ENCODE assay signal across 11 mouse cellular contexts in genomic region chr16:58453138-58453537, GRCm38 (mm10). TPM values are rescaled to one million over a fixed set of nuclear protein-coding genes. Genes with fewer than 3 reads are reported as not detected.
DNase-seq lines count a peak whose midpoint lies in the region; ATAC-seq and TF ChIP-seq lines count a peak whose summit lies in the region.
"Had no signal": no experiment of that assay in that cellular context is flagged by ENCODE, and none has a peak within 500 bp of the region (broad histone marks: within the 10 kb centered on the region; RNA-seq: fewer than 3 reads in every experiment).

No protein-coding gene starts in this region.

- no peak for TF ChIP-seq POLR2A in MEL (IDR thresholded peaks at IDR 0.05; ENCODE audit: control insufficient read depth in 1 of 2, insufficient read depth in 1 of 2, low read depth in 1 of 2, low read length in 2 of 2, poor library complexity in 1 of 2)

- no peak for TF ChIP-seq EP300 in MEL (IDR thresholded peaks at IDR 0.05; ENCODE audit: low read depth in 1 of 2, low read length in 2 of 2)

- H3K9me3 ChIP-seq in MEL (replicated peaks; ENCODE audit: insufficient read depth, low read length), result no peaks in the 10 kb centered on the region
- H3K9me3 ChIP-seq in heart, embryonic 13.5 days, result no peaks in the 10 kb centered on the region

- no peaks in the 10 kb centered on the region for H3K27me3 ChIP-seq in MEL (ENCODE audit: control insufficient read depth in 1 of 2, insufficient read depth in 2 of 2, low read length in 2 of 2)
- no peaks in the 10 kb centered on the region for H3K27me3 ChIP-seq in heart, embryonic 13.5 days (replicated peaks)

- H3K4me2 ChIP-seq in heart, embryonic 13.5 days, result no peak overlapping the region

- DNase-seq in adrenal gland, postnatal 10 days, result peak; percentile 22
- DNase-seq in adrenal gland, adult 18-20 months (ENCODE audit: low spot score in 2 of 2), result no peak
- peak; percentile 32 for DNase-seq in MEL (ENCODE audit: low read depth, low spot score)
- DNase-seq in kidney, postnatal 36 days, result peak; percentile 56 to 63
- DNase-seq in cerebellum, adult 9-10 months, result no peak
- no peak for DNase-seq in thymus, postnatal 0 days (ENCODE audit: low spot score)
- DNase-seq in right cerebral cortex, postnatal 14 days, result no peak
- DNase-seq: cerebellum, postnatal 36 days; lung, adult 18-20 months; thymus, postnatal 36 days had no signal

- peaks cover 15 to 23% of the 10 kb centered on the region in 2 experiments for H3K4me1 ChIP-seq in MEL (ENCODE audit: control insufficient read depth in 1 of 2, insufficient read depth in 2 of 2, low read length in 2 of 2)
- peaks cover 36% of the 10 kb centered on the region for H3K4me1 ChIP-seq in heart, embryonic 13.5 days

- TF ChIP-seq CTCF in MEL (IDR thresholded peaks at IDR 0.05 in 2 of 3, conservative IDR thresholded peaks at IDR 0.05 in 1 of 3; ENCODE audit: control insufficient read depth in 1 of 3, insufficient read depth in 1 of 3, low read depth in 2 of 3, low read length in 3 of 3, poor library complexity in 1 of 3, severe bottlenecking in 1 of 3), result no peak

- ATAC-seq in heart, embryonic 13.5 days (ENCODE audit: extremely low read depth, insufficient number of reproducible peaks, low FRiP score, low TSS enrichment), result peak; percentile 68

- 27% methylated on average over 3 of the region's 3 CpGs for WGBS in heart, embryonic 13.5 days

- no peak for TF ChIP-seq RAD21 in MEL (IDR thresholded peaks at IDR 0.05; ENCODE audit: low read depth, low read length)

- no peaks in the 10 kb centered on the region for H3K79me2 ChIP-seq in MEL (ENCODE audit: control insufficient read depth, insufficient read depth, low read length, poor library complexity)

- peak overlapping the region; percentile 27; the same call in 1 of the 2 replicates for H3K27ac ChIP-seq in MEL (ENCODE audit: control insufficient read depth, low read depth, low read length)
- peak overlapping the region; percentile 85 for H3K27ac ChIP-seq in heart, embryonic 13.5 days (replicated peaks)

- H3K36me3 ChIP-seq in MEL (ENCODE audit: control insufficient read depth in 1 of 2, insufficient read depth in 2 of 2, low read length in 2 of 2), result peaks cover 0 to 28% of the 10 kb centered on the region in 2 experiments; a peak in 2 of 4 replicates
- H3K36me3 ChIP-seq in heart, embryonic 13.5 days, result peaks cover 57% of the 10 kb centered on the region

- no peak overlapping the region for H3K4me3 ChIP-seq in MEL (ENCODE audit: control insufficient read depth in 1 of 2, insufficient read depth in 1 of 2, low read depth in 2 of 2, low read length in 2 of 2)
- no peak overlapping the region for H3K4me3 ChIP-seq in heart, embryonic 13.5 days

- no peak overlapping the region for H3K9ac ChIP-seq in MEL (ENCODE audit: control insufficient read depth, low read depth, low read length, poor library complexity, severe bottlenecking)
- no peak overlapping the region for H3K9ac ChIP-seq in heart, embryonic 13.5 days

TF ChIP-seq in MEL, 35 proteins besides CTCF, POLR2A, EP300 and RAD21:
- TF ChIP-seq RCOR1 (IDR thresholded peaks at IDR 0.05; ENCODE audit: low read depth, low read length), result no peak
- no peak for TF ChIP-seq MEF2A (IDR thresholded peaks at IDR 0.05; ENCODE audit: extremely low read depth, insufficient replicate concordance, low read depth, low read length, poor library complexity, severe bottlenecking)
- no peak for TF ChIP-seq JUND (IDR thresholded peaks at IDR 0.05; ENCODE audit: low read depth, low read length)
- TF ChIP-seq ZMIZ1 (IDR thresholded peaks at IDR 0.05; ENCODE audit: low read depth, low read length), result no peak
- no peak for TF ChIP-seq ZKSCAN1 (IDR thresholded peaks at IDR 0.05; ENCODE audit: low read depth, low read length)
- no peak for TF ChIP-seq GATA1 (IDR thresholded peaks at IDR 0.05; ENCODE audit: low read depth, low read length)
- TF ChIP-seq ETS1 (IDR thresholded peaks at IDR 0.05; ENCODE audit: low read depth, low read length), result no peak
- no peak for TF ChIP-seq USF1 (IDR thresholded peaks at IDR 0.05; ENCODE audit: low read depth, low read length)
- no peak for TF ChIP-seq BHLHE40 (IDR thresholded peaks at IDR 0.05; ENCODE audit: borderline replicate concordance, low read depth, low read length)
- TF ChIP-seq E2F4 (IDR thresholded peaks at IDR 0.05; ENCODE audit: borderline replicate concordance, low read depth, low read length), result no peak
- TF ChIP-seq ELF1 (IDR thresholded peaks at IDR 0.05; ENCODE audit: low read depth, low read length), result no peak
- no peak for TF ChIP-seq TBP (IDR thresholded peaks at IDR 0.05; ENCODE audit: low read depth, low read length)
- no peak for TF ChIP-seq MAZ (IDR thresholded peaks at IDR 0.05; ENCODE audit: low read depth, low read length)
- TF ChIP-seq MAX (IDR thresholded peaks at IDR 0.05; ENCODE audit: low read length), result no peak
- TF ChIP-seq POLR2AphosphoS5 (IDR thresholded peaks at IDR 0.05; ENCODE audit: borderline replicate concordance, low read depth, low read length), result no peak
- TF ChIP-seq UBTF (IDR thresholded peaks at IDR 0.05; ENCODE audit: borderline replicate concordance, insufficient read depth, low read depth, low read length), result no peak
- no peak for TF ChIP-seq POLR2AphosphoS2 (IDR thresholded peaks at IDR 0.05; ENCODE audit: low read length)
- TF ChIP-seq CHD2 (IDR thresholded peaks at IDR 0.05; ENCODE audit: low read length), result no peak

RNA-seq across cellular contexts. Expression of gene Dcbld2, which starts 44.9 kb away (rescaled TPM):
- total RNA-seq in adrenal gland, postnatal 10 days (2021), result 10 to 100 TPM; 11.2 to 11.6 TPM
- total RNA-seq in adrenal gland, adult 18-20 months (2021), result 10 to 100 TPM in 1 of 2 experiments, 1 to 10 TPM in 1; 8.3 to 11.6 TPM
- 3.0 and 3.5 TPM in 2 replicates for total RNA-seq in MEL (2012; rRNA removed)
- polyA plus RNA-seq in MEL (2012; ENCODE audit: insufficient read depth in 1 of 2, insufficient read length in 2 of 2, low read depth in 1 of 2, low replicate concordance in 2 of 2, missing spikeins in 1 of 2), result 1 to 10 TPM in 1 of 2 experiments, not detected in 1; 9.4 TPM
- 8.0 and 8.5 TPM in 2 replicates for polyA plus RNA-seq in heart, embryonic 13.5 days (2015; fragmentation: Nextera tagmentation; extraction: Ambion mirVana)
- polyA plus RNA-seq in thymus, postnatal 0 days (2015; fragmentation: Nextera tagmentation; extraction: Ambion mirVana), result 0.80 and 1.1 TPM in 2 replicates

Comparison
In these comparisons a context has a peak if more than half of its experiments do, and no peak if none do; other contexts are left out.
1. DNase-seq: peak in adrenal gland, postnatal 10 days (single experiment), MEL (single experiment) and kidney, postnatal 36 days (2 of 2); none in adrenal gland, adult 18-20 months (0 of 2), cerebellum, adult 9-10 months (single experiment), thymus, postnatal 0 days (single experiment) and right cerebral cortex, postnatal 14 days (single experiment).